Mouse (Mus musculus) CH12.LX (cell line): ENCODE results near the gene Gm49318.

Experiments
- CTCF ChIP-seq, 2 experiments: IDR thresholded peaks in 1 of 2; conservative IDR thresholded peaks in 1 of 2; 2 replicates each; pipeline ENCODE4 v1.5.1; 2011 to 2012; ENCODE audit warnings: low read depth in 2 of 2, low read length in 2 of 2, improper control_type of control experiment in 1 of 2, inconsistent platforms in 1 of 2, mild to moderate bottlenecking in 1 of 2, moderate library complexity in 1 of 2
- E2F4 ChIP-seq: IDR thresholded peaks from 2 replicates; pipeline ENCODE4 v1.6.1; 2011; ENCODE audit warnings: low read depth, low read length, improper control_type of control experiment; ENCODE audit not compliant: insufficient replicate concordance
- EP300 ChIP-seq: IDR thresholded peaks from 2 replicates; pipeline ENCODE4 v1.6.1; 2011; ENCODE audit warnings: low read length, improper control_type of control experiment
- HCFC1 ChIP-seq: IDR thresholded peaks from 2 replicates; pipeline ENCODE4 v1.6.1; 2012; ENCODE audit warnings: low read depth, mild to moderate bottlenecking, inconsistent platforms, low read length, improper control_type of control experiment
- IRF4 ChIP-seq: IDR thresholded peaks from 2 replicates; pipeline ENCODE4 v1.6.1; 2014; ENCODE audit warnings: low read depth, mild to moderate bottlenecking, inconsistent platforms, low read length, improper control_type of control experiment
- JUND ChIP-seq: conservative IDR thresholded peaks from 2 replicates; pipeline ENCODE4 v1.6.1; 2011; ENCODE audit warnings: low read depth, low read length, improper control_type of control experiment
- MAFK ChIP-seq: IDR thresholded peaks from 2 replicates; pipeline ENCODE4 v1.6.1; 2011; ENCODE audit warnings: low read length, improper control_type of control experiment; ENCODE audit not compliant: insufficient replicate concordance
- MXI1 ChIP-seq: IDR thresholded peaks from 2 replicates; pipeline ENCODE4 v1.6.1; 2011; ENCODE audit warnings: mild to moderate bottlenecking, low read depth, low read length, improper control_type of control experiment
- POLR2A ChIP-seq: IDR thresholded peaks from 2 replicates; pipeline ENCODE4 v1.6.1; 2011; ENCODE audit warnings: low read depth, mild to moderate bottlenecking, improper control_type of control experiment, low read length
- POLR2AphosphoS2 ChIP-seq: IDR thresholded peaks from 2 replicates; pipeline ENCODE4 v1.6.1; 2011; ENCODE audit warnings: low read depth, low read length, improper control_type of control experiment
- SMC3 ChIP-seq: IDR thresholded peaks from 2 replicates; pipeline ENCODE4 v1.6.1; 2011; ENCODE audit warnings: low read depth, low read length, improper control_type of control experiment
- UBTF ChIP-seq: IDR thresholded peaks from 2 replicates; pipeline ENCODE4 v1.6.1; 2012; ENCODE audit warnings: low read depth, mild to moderate bottlenecking, inconsistent platforms, low read length, improper control_type of control experiment, moderate library complexity
- ZKSCAN1 ChIP-seq: IDR thresholded peaks from 2 replicates; pipeline ENCODE4 v1.6.1; 2012; ENCODE audit warnings: low read depth, inconsistent platforms, low read length, improper control_type of control experiment, borderline replicate concordance
- ZNF384 ChIP-seq: IDR thresholded peaks from 2 replicates; pipeline ENCODE4 v1.6.1; 2012; ENCODE audit warnings: low read depth, low read length, improper control_type of control experiment, inconsistent platforms

DNA sequence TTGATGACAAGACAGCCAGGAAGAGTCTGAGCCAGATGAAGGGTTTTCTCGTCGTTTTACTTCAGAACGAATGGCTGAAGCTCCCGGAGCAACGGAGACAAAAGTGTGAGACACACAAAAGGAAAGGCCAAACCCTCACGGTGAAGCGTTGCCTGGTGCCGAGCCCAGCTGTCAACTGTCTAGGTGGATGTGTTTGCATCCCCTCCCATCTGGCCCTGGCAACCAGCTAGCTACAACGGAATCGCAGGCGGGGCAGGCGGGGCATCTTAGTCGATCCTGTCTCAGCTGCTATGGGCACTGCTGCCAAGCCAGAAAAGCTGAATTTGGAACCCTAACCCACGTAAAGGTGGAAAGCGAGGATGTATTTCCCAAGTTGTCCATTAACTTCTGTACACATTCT is 45.0 kb upstream of the Gm49318 start:
- TF ChIP-seq CTCF (conservative IDR thresholded peaks at IDR 0.05 in 1 of 2, IDR thresholded peaks at IDR 0.05 in 1 of 2; ENCODE audit: low read depth in 2 of 2, low read length in 2 of 2) (no peak), MXI1 (no peak), POLR2A (no peak), UBTF (no peak), MAFK (no peak), HCFC1 (no peak), SMC3 (no peak), ZKSCAN1 (no peak), ZNF384 (no peak), EP300 (no peak), E2F4 (no peak), JUND (no peak), POLR2AphosphoS2 (no peak), IRF4 (no peak)
